Mouse (Mus musculus) stomach, embryonic 16.5 days (tissue): ENCODE data around the gene Raph1. TPM values are rescaled to one million over a fixed set of nuclear protein-coding genes. Genes with fewer than 3 reads are reported as not detected.

Experiments
- ATAC-seq: fragments of 200-750 bp; cut with Nextera tagmentation; 2 replicates; pipeline ENCODE4 v1.8.0; 2017; ENCODE audit warnings: moderate number of reproducible peaks, moderate TSS enrichment; ENCODE audit not compliant: insufficient read depth, low FRiP score
- H3K27ac ChIP-seq: fragments of 300-500 bp; sonication (generic); 2 replicates; pipeline ENCODE4 v1.5.1; 2014; ENCODE audit warnings: low read length
- H3K27me3 ChIP-seq: fragments of 300-500 bp; sonication (generic); 2 replicates; pipeline ENCODE4 v1.6.1; 2014; ENCODE audit warnings: low read length, control low read depth, mixed read lengths; ENCODE audit not compliant: control insufficient read depth, insufficient read depth
- H3K36me3 ChIP-seq: fragments of 300-500 bp; sonication (generic); 2 replicates; pipeline ENCODE4 v1.6.1; 2014; ENCODE audit warnings: low read length; ENCODE audit not compliant: control insufficient read depth, insufficient read depth
- H3K4me1 ChIP-seq: fragments of 300-500 bp; sonication (generic); 2 replicates; pipeline ENCODE4 v1.6.1; 2014; ENCODE audit warnings: low read length, control low read depth, mixed read lengths; ENCODE audit not compliant: control insufficient read depth, insufficient read depth
- H3K4me2 ChIP-seq: fragments of 300-500 bp; sonication (generic); 2 replicates; pipeline ENCODE4 v1.6.1; 2014; ENCODE audit warnings: low read depth, low read length, mixed read lengths
- H3K4me3 ChIP-seq: fragments of 300-500 bp; sonication (generic); replicated peaks from 2 replicates; pipeline ENCODE4 v1.5.1; 2014; ENCODE audit warnings: mild to moderate bottlenecking, low read length
- H3K9ac ChIP-seq: fragments of 300-500 bp; sonication (generic); 2 replicates; pipeline ENCODE4 v1.6.1; 2014; ENCODE audit warnings: low read length
- H3K9me3 ChIP-seq: fragments of 300-500 bp; sonication (generic); replicated peaks from 2 replicates; pipeline ENCODE4 v1.6.1; 2016; ENCODE audit warnings: low read length, control low read depth; ENCODE audit not compliant: control insufficient read depth
- WGBS: fragments of 180-500 bp; shearing (Covaris S2); extraction: QIAGEN DNeasy Blood & Tissue Kit; methylation state at CpG from one replicate; pipeline ENCODE4 v1.1.7; 2014; 5-methylcytosine and 5-hydroxymethylcytosine counted together
- polyA plus RNA-seq: library from polyadenylated mRNA; unstranded; fragments of >200 nt; fragmentation: Nextera tagmentation; extraction: Ambion mirVana; gene quantifications from 2 replicates; pipeline ENCODE4 v1.2.1, GENCODE M21; 2015

Gene Raph1
- 24.1 and 26.5 TPM in 2 replicates for polyA plus RNA-seq

DNA sequence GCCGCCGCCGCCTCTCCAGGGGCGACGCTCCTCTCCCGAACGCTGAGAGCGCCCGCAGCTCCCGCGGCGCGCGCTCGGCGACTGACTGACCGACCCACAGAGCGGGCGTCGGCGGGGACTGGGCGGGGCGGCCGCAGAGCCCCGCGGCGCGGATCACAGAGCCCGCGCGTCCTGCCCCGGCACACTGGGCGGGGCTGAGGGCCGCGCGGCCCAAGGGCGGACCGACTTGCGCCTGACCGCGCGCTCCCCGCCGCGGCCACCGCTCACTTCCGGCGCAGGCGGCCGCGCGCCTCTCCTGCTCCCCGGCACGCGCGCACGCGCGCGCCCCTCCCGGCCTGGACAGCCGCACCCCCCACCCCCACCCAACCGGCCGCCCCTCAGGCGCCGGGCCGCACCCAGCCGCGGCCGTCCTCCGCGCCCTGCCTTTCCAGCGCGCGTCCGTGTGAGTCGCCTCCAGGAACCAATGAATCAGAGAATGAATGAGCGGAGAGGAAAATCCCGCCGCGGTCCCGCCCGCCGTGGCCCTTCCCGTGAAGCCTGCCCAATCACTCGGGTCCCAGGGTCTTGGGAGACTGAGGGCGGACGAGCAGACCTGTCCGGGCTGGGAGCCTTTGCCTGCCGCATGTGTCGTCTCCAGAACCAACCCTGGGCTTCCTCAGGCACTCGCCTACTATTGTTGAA, at the start of gene Raph1:
Gene Raph1 (minus strand): TSS at position 474 of the 681 bp plus-strand sequence.
- Histone ChIP-seq H3K9ac (peak within 1 kb of the TSS; percentile 89), H3K4me3 (peak within 1 kb of the TSS; percentile 84), H3K4me1 (peaks cover 8% of the 10 kb centered on the region), H3K36me3 (no peaks in the 10 kb centered on the region), H3K27me3 (no peaks in the 10 kb centered on the region), H3K9me3 (no peaks in the 10 kb centered on the region), H3K4me2 (peak within 1 kb of the TSS; percentile 77), H3K27ac (peak within 1 kb of the TSS; percentile 91)
- ATAC-seq, result peak; percentile 98
- WGBS, result under 1% methylated on average over 80 of the region's 92 CpGs

GRCm38 (mm10) chr1:60615703-60616102, 48.8 kb upstream of the Raph1 start:
- no peak for ATAC-seq
- no peaks in the 10 kb centered on the region for H3K4me1 ChIP-seq
- no peaks in the 10 kb centered on the region for H3K36me3 ChIP-seq
- H3K4me2 ChIP-seq, result no peak overlapping the region
- WGBS, result 75% methylated on average over 1 of the region's 1 CpGs
- H3K4me3 ChIP-seq, result no peak overlapping the region
- no peak overlapping the region for H3K27ac ChIP-seq
- H3K9me3 ChIP-seq, result no peaks in the 10 kb centered on the region
- no peaks in the 10 kb centered on the region for H3K27me3 ChIP-seq
- H3K9ac ChIP-seq, result no peak overlapping the region

DNA sequence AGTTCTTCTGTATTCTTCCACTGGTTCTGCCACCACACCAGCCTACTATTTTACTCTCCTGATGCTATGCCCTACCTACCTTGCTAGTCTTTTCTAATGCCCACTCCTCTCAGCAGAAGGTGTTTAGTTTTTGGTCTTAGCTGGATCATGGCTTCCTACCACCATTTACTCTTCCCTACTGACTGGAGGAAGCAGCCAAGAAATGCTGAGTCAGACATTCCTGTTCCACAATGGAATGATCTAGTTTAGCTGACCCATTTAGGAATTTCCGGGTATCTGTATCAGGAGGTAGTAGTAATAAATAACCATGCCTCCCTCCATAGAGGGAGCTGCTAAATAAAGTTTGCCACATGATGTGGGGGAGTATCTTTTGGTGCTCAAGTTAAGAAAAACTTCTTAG, 48.0 kb upstream of the Raph1 start:
- Histone ChIP-seq H3K4me3 (no peak overlapping the region), H3K9me3 (no peaks in the 10 kb centered on the region), H3K36me3 (no peaks in the 10 kb centered on the region), H3K27me3 (no peaks in the 10 kb centered on the region), H3K9ac (no peak overlapping the region), H3K27ac (no peak overlapping the region), H3K4me2 (no peak overlapping the region), H3K4me1 (no peaks in the 10 kb centered on the region)
- WGBS, result 77% methylated on average over 1 of the region's 1 CpGs
- no peak for ATAC-seq

GRCm38 (mm10) chr1:60611968-60612367, 45.1 kb upstream of the Raph1 start:
- Histone ChIP-seq H3K4me2 (no peak overlapping the region), H3K27ac (no peak overlapping the region), H3K4me3 (no peak overlapping the region), H3K27me3 (no peaks in the 10 kb centered on the region), H3K4me1 (no peaks in the 10 kb centered on the region), H3K9me3 (no peaks in the 10 kb centered on the region), H3K9ac (no peak overlapping the region), H3K36me3 (no peaks in the 10 kb centered on the region)
- 65% methylated on average over 3 of the region's 3 CpGs for WGBS
- ATAC-seq, result no peak

DNA sequence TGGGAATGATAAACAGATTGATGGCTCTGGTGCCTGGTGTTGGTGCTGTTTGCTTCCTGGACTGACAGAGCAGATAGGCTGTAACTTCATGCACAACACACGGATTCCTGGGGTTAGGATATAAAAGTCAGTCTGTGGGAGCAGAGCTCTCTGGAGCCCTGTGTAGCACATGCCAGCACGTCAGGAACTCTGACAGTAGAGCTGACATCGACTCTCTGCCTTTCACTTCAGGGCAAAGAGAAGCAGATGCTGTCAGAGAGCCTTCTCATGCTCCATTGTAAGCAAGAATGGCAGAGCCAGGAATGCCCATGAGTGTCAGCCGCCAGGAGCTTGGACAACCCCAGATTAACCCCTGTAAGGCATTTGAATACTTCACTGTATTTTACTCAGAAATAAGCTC, 43.7 kb upstream of the Raph1 start:
- no peak for ATAC-seq
- Histone ChIP-seq H3K4me2 (no peak overlapping the region), H3K27ac (no peak overlapping the region), H3K9ac (no peak overlapping the region), H3K4me1 (no peaks in the 10 kb centered on the region), H3K4me3 (no peak overlapping the region), H3K9me3 (no peaks in the 10 kb centered on the region), H3K27me3 (no peaks in the 10 kb centered on the region), H3K36me3 (no peaks in the 10 kb centered on the region)
- 71% methylated on average over 4 of the region's 4 CpGs for WGBS

GRCm38 (mm10) chr1:60609011-60609775, 42.3 kb upstream of the Raph1 start:
- Histone ChIP-seq H3K36me3 (no peaks in the 10 kb centered on the region), H3K27me3 (no peaks in the 10 kb centered on the region), H3K27ac (peak overlapping the region; percentile 91), H3K4me1 (no peaks in the 10 kb centered on the region), H3K4me2 (no peak overlapping the region), H3K9ac (no peak overlapping the region), H3K9me3 (no peaks in the 10 kb centered on the region), H3K4me3 (no peak overlapping the region)
- peak; percentile 95 for ATAC-seq
- WGBS, result 67% methylated on average over 8 of the region's 8 CpGs

GRCm38 (mm10) chr1:60604481-60605021, 37.6 kb upstream of the Raph1 start:
- Histone ChIP-seq H3K4me1 (no peaks in the 10 kb centered on the region), H3K4me3 (no peak overlapping the region), H3K36me3 (no peaks in the 10 kb centered on the region), H3K9ac (no peak overlapping the region), H3K9me3 (no peaks in the 10 kb centered on the region), H3K4me2 (no peak overlapping the region), H3K27me3 (no peaks in the 10 kb centered on the region), H3K27ac (no peak overlapping the region)
- ATAC-seq, result no peak
- 78% methylated on average over 3 of the region's 3 CpGs for WGBS

DNA sequence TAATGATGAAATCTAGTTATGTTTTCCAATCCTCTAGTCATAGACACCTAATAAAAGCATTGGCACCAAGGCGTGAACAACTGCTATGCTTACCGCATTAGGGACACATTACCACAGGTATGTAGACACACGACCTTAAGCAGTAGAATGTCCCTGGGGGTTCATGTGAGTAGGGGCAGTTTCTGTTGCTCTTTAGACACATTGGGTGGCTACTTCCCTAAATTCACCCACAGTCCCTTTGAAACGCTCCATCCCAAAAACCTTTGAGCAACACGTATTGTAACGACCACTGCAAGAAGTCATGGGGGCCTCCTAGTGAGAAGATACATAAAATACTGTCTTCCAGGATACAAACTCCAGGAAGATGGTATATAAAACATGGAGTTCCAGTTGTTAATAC, 33.8 kb upstream of the Raph1 start:
- H3K27me3 ChIP-seq, result no peaks in the 10 kb centered on the region
- H3K27ac ChIP-seq, result no peak overlapping the region
- H3K4me3 ChIP-seq, result no peak overlapping the region
- no peak overlapping the region for H3K4me2 ChIP-seq
- no peak for ATAC-seq
- H3K4me1 ChIP-seq, result 0 out of 2 replicates have a peak, but pooled peaks cover 4% of the 10 kb centered on the region
- H3K36me3 ChIP-seq, result no peaks in the 10 kb centered on the region
- no peaks in the 10 kb centered on the region for H3K9me3 ChIP-seq
- 86% methylated on average over 6 of the region's 6 CpGs for WGBS
- H3K9ac ChIP-seq, result no peak overlapping the region

DNA sequence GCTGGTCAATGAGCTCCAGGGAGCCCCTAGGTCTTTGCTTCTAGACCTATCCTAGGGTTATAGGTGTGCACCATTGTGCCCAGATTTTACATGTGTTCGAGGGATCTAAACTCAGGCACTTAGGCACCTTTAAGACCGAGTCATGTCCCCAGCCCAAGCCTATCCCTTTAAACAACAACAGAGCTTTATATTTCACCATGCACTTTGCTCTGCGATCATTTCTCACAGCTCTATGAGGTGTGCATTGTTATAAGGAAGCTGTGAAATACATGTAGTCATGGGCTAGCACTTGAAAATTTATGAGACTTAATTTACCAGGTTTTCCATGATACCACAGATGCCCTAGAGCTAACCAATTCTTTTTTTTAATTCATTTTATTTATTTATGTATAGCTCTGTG, 33.0 kb upstream of the Raph1 start:
- WGBS, result 92% methylated on average over 3 of the region's 3 CpGs
- Histone ChIP-seq H3K36me3 (no peaks in the 10 kb centered on the region), H3K4me3 (no peak overlapping the region), H3K4me1 (0 out of 2 replicates have a peak, but pooled peaks cover 4% of the 10 kb centered on the region), H3K9me3 (no peaks in the 10 kb centered on the region), H3K4me2 (no peak overlapping the region), H3K9ac (no peak overlapping the region), H3K27ac (no peak overlapping the region), H3K27me3 (no peaks in the 10 kb centered on the region)
- ATAC-seq, result no peak
